Mouse (Mus musculus) 3134 (cell line): ENCODE data around the gene Paqr4.

ENCODE experiments used
- DNase-seq: peaks from one replicate; pipeline ENCODE4 v3.0.0-alpha.2; 2011; ENCODE audit warnings: low spot score; ENCODE audit not compliant: insufficient read length; ENCODE audit errors: extremely low read depth

The Paqr4 gene

DNA sequence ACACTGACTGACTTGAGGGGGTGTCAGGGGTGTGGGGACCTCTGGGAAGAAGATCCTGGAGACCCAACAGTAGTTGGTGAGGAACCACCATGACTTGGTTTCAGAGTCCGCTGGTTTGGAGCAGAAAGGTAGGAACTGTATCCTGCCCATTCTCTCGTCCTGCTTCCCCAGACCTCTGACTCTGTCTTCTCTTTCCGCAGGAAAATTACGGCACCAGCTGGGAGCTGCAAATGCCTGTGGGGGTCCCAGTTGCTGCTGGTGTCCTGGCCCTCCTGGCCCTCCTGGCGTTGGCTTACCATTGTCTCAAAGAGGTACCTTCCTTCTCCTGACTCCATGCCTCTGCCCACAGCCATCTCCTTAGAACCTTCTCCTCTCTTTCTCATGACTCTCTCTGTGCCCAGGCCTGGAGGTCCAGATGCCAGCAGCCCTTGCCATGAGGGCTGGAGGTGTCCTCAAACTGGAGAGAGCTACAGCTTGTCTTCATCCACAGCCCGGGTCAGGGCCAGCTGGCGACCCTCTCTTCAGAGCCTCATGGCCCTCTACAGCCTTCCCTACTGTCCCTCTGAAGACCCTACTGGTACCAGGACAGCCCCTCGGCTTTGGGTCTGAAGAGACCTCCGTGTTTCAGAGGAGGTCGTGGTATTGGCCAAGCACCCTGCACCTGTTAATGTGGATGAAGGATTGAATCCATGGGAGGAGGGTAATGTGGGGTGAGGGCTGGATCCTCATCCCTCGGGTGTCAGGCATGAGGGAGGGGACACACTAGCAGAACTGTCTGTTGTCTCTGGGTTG, 8.9 kb upstream of the Paqr4 start:
- DNase-seq: no peak

DNA sequence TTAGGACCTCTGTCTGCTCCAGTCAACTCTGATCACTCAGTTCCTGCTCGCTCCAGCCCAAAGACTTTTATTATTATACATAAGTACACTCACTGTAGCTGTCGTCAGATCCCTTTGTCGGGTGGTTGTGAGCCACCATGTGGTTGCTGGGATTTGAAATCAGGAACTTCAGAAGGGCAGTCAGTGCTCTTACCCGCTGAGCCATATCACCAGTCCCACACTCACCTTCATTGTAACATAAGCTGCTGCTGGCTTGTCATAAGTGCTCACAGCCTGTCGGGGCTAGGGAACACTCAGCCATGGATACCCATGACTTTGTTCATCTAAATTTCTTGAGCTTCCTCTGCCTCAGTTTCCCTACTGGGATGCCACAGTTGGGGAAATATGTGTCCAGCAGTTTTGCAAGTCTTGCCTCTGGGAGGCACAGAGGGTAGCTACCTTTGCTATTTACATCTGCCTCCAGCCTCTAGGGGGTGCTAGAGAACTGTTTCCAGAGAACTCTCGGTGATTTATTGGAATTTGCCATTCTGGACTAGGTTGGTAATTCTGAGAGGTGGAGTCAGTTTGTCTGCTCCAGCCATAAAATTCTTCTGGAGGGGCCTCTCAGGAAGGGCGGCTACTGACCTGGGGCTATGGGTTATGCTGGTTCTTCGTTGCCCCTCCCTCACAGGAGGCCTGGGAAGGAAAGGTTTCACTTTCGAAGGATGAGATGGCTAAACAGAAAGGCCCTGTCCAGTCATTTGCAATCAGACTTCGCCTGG, 8.1 kb upstream of the Paqr4 start:
- peak; percentile 57 for DNase-seq

DNA sequence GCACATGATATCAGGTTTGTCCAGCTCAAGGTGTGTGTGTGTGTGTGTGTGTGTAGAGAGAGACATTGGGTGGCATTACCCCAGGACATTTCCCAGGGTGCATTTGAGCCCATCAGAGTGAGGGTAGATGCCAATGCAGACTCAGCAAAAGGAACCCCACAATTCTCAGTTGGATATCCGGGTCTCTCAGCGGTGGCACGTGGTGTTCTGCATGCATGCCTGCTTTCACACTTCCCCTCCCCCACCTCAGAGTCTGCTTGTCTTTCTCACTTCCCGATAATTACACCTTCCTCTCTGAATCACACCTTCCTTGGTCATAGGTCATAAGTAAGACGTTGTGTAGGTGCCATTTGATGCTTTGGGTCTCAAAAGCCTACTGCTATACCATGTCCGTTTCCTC, 7.4 kb upstream of the Paqr4 start:
- no peak for DNase-seq

DNA sequence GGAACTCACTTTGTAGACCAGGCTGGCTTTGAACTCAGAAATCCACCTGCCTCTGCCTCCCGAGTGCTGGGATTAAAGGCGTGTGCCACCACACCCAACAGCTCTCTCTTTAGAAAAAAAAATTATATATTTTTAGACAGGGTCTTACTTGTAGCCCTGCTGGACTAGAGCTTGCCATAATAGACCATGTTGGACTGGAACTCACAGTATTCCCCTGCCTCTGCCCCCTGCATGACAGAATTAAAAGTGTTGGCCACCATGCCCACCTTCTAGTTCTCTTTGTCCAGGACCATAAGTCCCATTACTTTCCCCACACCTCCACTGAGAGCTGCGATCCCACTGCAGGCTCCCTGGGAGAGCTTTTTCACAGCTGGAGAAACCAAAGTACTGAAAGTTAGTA, 6.8 kb upstream of the Paqr4 start:
- no peak for DNase-seq

DNA sequence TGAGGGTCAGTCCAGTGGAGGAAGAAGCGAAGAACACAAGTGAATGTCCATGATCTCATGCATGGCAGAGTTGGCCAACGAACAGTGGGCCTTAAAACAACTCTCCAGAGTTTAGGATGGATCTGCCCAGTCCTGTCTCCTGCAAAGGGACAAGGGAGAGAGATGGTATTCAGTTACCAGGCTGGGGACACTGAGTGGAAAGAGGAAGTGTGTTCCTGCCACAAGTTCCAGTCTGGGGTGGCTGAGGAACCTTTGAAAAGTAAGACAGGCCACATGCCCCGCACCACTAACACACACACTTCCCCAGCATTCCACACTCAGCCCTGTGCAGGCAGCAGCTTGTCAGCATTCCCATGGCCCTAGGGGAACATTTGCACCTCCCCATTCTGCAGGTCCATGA, 6.1 kb upstream of the Paqr4 start:
- no peak for DNase-seq

DNA sequence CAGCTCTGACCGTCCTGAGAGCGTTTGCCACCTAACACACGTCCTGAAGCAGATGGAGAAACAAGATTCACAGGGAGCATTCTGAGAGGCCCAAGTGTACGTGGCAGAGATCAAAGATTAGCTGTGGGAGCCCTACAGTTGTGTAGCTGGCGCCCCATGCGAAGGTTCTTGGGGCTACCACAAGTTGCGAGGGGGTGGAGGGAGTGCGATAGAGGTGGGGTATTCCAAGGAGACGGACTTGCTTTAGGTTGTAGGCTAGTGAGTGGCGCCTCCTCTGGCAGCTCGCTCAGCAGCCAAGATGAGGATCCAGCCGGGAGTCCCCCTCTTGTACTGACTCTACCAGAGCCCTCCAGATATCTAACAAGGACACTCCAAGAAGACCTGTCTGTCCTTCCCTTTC, 5.6 kb upstream of the Paqr4 start:
- DNase-seq: no peak

DNA sequence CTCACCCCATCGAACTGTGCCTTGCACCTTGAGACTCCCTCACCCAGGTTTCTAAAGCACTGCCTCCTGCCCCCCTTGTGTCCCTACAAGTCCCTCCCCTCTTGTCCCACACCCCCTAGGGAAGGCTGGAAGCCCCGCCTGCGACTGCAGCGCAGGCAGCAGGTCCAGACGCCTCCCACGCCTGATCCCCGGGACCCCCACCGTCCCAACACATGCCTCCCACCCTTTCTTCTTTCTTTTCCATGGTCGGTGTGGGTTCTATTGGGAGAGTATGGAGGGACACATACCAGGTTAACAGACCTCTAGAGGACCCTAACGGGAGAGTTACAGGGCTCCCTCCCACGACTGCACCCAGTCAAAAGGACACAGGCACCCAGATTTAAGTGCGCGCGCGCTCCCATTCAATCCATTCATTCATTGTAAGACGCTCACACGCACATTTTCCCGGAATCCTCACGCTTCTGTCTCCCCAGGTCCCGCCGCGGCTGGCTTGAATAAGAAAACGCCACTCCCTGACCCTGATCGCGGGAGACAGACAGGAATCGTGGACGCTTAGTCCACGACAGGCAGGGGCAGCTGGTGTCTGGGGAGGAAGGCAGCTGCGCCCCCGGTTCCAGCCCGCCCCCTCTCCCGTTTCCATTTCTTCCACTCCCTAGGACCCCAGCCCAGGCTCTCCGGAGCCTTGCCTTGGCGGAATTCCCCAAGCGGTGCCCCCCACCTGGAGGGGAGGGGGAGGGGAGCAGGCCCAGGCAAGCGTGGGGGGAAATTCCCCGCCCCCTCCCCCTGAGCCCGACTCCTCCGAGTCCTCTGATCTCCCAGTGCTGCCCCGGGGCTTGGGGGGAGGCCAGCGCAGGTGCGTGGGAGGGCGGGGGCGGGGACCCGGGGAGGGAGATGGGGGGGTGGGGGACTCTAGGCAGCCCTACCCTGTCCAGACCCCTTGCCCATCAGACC, 4.9 kb upstream of the Paqr4 start, which contains the start of gene Kremen2:
Kremen2 (minus strand) TSS at position 533 of the 951 bp plus-strand sequence.
- no peak for DNase-seq

DNA sequence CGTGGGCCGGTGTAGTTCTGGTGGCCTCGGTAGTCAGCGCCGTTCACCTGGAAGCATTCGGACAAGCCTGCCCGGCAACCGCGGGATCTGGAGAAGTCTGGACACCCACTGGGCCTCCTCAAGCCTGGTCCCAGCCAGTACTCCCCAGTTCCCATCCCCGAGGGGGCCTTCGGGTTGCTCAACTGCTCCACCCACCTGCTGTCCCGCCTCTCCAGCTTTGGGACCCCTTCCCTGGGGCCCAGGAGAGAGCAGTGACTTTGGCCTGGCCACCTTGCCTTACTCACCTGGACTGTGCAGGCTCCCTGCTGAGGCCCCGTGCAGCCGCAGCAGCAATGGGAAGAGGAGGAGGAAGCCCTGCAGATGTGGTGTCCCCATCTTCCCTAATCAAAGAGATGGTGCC, 4.0 kb upstream of the Paqr4 start:
- no peak for DNase-seq

DNA sequence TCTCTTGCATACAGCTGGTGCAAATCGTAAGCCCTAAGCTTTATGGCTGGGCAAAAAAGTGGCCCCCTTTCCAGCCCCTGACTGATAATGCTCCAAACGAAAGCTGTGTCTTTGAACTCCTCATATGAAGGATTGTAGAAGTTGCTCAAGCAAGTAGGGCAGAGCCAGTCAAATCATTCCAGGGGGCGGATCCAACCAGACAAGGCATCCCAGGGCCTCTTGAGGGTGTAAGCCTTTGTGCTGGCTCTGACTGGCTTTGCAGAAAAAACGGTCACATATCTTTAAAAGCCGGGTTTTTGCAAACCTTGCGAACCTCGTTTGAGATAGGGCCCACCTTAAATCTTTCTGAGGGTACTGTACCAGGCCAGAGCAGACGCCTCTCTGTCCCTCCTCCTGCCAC, 3.4 kb upstream of the Paqr4 start:
- DNase-seq: no peak

DNA sequence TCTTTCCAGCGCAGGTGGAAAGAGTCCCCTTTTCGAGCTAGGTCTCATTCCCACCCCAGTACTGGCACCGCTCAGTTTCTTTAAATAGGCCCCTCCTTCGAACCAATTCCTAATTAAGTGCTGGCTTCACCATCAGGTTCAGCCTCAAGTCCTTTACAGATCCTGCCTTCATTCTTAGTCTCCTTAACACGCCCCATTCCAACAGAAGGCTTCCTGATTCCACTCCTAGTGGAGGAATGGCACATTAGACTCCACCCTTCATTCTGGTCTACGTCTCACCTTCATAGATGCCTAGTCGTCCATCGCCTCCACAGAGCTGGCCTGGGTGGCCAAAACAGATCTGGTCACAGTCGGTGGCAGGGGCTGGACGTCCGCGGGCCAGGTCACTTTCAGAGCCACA, 2.3 kb upstream of the Paqr4 start:
- no peak for DNase-seq

DNA sequence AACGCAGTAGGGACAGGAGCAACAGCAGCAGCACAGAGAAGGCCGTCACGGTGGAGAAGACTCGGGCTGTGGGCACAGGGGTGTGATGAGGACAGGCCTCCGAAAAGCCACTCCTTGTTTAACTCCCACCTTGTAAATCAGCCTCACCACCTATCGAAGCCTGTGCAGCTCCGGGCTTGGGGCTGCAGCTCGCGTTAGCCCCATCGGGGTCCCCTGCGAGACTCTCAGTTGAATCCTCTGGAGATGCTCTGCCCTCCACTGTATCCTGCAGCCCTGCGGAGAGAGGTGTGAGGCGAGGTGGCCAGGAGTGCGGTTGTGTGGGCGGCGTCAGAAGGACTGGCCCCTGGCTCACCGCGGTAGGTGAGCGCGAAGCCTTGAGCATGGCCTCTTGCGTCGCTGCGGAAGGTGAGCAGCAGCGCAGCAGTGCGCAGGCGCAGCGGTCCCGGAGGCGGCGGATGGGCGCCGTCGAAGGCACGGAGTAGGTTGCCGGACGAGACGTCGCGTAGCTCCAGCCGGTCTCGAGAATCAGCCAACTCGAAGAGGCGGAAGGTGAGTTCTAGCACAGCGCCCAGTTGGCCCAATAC, 1.6 kb upstream of the Paqr4 start:
- no peak for DNase-seq

DNA sequence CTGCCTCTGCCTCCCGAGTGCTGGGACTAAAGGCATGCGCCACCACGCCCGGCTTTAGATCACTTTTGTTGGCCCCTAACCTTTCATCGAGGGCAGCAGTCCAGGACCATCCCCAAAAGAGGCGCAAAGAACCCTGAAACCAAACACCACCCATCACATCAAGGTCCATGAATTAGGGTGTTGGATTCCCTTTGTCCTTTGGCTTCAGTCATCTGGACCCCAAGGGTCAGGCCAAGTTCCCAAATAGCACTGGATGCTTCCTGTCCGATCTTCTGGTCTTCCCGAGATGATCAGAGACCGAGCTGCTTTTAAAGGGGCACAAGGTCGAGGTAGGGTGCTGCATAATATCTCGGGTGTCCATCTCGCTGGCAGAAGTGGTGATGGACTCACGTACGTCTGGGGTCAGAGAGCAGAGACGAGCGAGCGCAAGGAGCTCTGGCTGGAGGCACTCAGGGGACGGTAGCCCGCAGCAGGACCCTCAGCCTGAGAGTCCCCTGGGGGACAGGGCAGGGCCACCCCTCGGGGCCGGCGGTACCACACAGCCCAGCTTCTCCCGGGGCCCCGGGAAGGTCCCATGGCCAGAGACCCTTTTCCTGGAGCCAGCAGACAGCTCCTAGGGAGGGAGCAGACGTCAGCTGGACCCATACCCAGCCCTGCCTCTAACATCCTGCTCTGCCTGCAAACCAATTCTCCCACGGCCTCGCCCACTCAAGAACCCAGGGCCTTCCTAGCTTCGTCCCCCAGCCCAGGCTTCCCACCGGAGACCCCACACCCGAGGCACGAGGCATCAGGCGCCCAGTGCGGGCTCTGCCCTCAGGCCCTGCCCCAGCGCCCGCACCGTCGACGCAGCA, 917 bp upstream of the Paqr4 start:
- DNase-seq: no peak

DNA sequence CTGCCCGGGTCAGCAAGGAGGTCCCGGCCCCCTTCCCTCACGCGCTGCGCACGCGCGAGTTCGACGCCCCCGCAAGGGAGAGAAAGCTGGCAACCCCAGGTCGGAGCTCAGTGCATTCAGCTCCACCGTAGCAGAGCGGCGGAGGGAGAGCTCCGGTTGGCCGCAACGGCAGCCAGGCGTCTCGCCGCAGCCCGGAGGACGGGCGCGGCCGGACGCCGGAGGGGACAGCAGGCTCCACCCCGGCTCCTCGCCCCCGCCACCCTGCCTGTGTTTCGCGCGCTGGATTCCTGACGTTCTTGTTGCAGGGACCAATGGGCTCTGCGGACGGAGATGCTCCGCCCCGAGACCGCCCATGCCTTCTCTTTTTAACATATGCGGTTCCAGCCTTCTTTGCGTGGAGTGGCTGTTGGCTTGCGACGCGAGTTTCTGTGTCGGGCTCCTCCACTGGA, 507 bp downstream of the Paqr4 start:
- DNase-seq: peak; percentile 87

DNA sequence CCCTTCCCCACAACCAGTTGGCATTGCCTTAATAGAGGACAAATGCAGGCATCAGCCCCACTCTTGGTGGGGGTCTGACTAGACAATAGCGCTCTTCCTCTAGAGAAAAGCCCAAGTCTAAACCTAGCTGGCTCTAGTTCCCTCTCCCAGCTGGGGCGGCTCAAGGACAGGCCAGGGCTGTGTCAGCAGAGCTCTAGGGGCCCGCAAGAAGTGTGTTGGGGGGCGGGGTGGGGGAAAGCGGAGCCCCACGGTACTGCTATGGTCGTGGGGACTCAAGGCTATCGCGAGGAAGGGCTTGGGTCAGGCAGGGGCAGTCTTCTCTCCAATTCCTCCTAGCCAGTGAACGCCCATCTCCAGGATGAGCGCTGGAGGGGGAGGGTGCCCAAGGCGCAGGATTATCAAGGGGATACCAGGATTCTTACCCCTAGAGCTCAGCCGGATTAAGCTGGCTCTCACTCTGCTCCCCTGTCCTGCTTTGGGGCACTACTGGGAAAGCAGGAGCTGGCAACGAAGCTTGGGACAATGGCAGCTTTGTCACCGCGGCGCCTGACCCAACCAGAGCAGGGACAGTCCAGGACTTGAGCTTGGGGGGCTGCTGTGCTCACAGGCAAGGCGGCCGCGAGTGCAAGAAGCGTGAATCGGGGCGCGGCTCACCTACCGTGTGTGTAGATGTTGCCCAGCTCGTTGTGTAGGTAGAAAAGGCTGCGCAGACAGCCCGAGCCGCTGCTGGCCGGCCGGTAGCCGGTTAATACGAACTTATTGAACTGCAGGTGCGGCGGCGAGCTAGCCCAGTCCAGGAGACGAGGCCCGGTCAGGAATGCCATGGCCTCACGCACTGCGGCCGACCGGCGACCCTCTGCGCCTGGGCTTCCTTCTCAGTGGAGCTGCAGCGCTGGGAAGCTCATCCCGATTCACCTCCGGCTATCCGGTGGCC, 1.2 kb downstream of the Paqr4 start:
- no peak for DNase-seq

DNA sequence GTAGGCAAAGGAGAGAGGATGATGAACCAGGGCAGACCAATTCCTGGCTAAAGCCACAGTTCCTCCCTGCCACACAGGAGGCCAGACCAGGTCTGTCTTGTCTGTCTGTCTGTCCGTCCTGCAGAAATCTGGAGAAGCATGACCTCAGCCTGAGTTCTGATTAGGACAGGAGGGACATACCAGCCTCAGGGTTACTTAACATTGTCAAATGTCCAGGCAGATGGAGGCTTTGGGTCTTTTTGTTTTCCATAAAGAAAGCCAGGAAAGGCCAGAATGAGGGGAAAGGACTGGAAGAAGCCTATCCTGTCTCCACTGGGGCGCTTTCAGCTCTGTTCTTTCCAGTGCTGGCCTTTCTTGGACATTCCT, 1.8 kb downstream of the Paqr4 start:
- no peak for DNase-seq

DNA sequence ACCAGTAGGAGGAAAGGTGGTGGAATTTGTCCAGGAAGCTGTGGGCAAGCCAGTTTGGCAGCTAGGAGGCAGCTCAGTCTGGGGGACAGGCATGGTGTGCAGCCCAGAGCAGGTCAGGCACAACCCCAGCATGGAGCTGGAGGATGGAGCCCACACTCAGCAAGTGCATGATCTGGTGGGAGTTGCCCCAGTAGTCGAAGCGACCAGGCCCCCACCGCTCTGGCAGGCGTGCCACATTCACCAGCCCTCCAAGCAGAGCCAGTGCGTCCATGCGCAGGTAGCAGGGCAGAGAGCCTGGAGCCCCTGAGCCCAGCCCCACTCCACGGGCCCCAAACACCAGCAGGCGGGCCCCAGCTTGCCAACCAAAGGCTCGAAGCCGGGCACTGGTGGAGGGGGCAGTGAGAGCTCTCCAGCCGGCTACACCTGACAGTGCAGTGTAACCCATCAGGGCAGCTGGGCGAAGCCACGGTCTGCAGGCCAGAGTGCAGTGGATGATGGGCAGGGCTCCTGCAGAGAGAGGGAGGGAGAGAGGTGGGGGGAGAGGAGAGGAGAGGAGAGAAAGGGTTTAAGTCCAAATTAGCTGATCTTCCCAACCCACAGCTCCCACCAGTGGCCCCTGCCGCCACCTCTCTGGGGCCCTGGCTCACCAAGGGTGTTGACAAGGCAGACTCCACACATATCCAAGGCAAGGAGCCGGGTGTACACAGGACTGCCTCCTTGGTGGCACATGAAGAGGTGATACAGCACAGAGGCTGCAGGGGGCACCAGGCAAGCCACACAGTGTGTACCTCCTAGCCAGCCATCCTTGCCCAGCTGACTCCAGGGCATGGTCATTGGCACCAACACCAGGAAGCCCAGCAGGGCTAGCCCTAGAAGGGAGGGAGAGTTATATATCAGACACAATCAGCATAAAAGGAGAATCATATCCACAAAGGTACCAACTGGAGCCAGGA, 2.9 kb downstream of the Paqr4 start:
- DNase-seq: no peak

DNA sequence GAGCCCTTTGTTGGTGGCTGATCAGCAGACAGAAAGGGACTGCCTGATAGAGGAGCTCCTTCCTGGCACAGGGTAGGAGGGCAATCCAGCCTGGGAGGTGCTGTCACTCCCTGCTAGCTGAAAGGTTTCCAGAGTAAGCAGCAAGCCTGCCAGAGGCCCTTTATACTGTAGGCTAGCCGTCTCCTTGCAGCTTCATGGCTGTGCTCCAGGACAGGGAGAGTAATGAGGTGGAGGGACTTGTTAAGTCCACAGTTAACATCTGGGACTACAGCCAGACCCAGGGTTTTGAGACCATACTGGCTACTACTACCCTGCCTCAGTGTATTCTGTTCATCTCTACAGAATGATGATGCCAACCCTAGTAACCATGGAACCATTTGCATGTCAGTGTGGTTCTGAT, 6.3 kb downstream of the Paqr4 start:
- no peak for DNase-seq

DNA sequence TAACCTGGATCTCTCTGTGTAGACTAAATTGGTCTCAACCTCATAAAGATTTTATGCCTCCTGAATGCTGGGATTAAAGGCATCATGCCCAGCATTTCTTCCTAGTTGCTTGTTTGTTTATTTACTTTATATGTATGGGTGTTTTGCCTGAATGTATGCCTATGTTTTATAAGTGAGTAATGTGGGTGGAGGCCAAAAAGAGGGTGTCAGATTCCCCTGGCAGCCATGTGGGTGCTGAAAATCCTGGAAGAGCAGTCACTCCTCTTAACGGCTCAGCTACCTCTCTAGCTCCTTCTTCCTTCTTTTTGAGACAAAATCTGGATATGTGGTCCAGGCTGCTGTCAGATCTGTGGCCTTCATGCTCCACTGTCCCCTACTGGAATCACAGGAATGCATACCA, 10.2 kb downstream of the Paqr4 start:
- DNase-seq: no peak
